Mouse (Mus musculus) C2C12 (cell line): ENCODE results near the gene Ak7. TPM values are rescaled to one million over a fixed set of nuclear protein-coding genes. Genes with fewer than 3 reads are reported as not detected.

Source experiments
- H3K27me3 ChIP-seq: one replicate; pipeline ENCODE4 v1.6.1; 2011; ENCODE audit not compliant: control insufficient read depth, insufficient read depth, insufficient read length
- H3K36me3 ChIP-seq: one replicate; pipeline ENCODE4 v1.6.1; 2011; ENCODE audit not compliant: control insufficient read depth, insufficient read depth
- H3K4me3 ChIP-seq: one replicate; pipeline ENCODE4 v1.5.1; 2011; ENCODE audit warnings: mild to moderate bottlenecking, control low read depth; ENCODE audit not compliant: poor library complexity, insufficient read depth, severe bottlenecking
- H3K79me2 ChIP-seq: one replicate; pipeline ENCODE4 v1.6.1; 2011; ENCODE audit not compliant: control insufficient read depth, insufficient read depth
- H3K79me3 ChIP-seq: one replicate; pipeline ENCODE4 v1.6.1; 2011; ENCODE audit warnings: low read depth, control low read depth
- H3ac ChIP-seq: one replicate; pipeline ENCODE3; 2011; ENCODE audit warnings: low read depth; ENCODE audit not compliant: control insufficient read depth, insufficient read length
- CEBPB ChIP-seq: IDR thresholded peaks from one replicate; pipeline ENCODE4 v1.6.1; 2011; ENCODE audit warnings: low read depth, mild to moderate bottlenecking, control low read depth, moderate library complexity
- CTCF ChIP-seq: IDR thresholded peaks from one replicate; pipeline ENCODE4 v1.5.1; 2011; ENCODE audit not compliant: control insufficient read depth, insufficient read depth, insufficient read length
- FOSL1 ChIP-seq: IDR thresholded peaks from one replicate; pipeline ENCODE4 v1.8.0; 2011; ENCODE audit warnings: mild to moderate bottlenecking, low read length; ENCODE audit not compliant: poor library complexity, insufficient read depth, severe bottlenecking
- MAX ChIP-seq: IDR thresholded peaks from one replicate; pipeline ENCODE4 v1.6.1; 2011; ENCODE audit warnings: mild to moderate bottlenecking, control low read depth
- MYOD1 ChIP-seq: IDR thresholded peaks from one replicate; pipeline ENCODE4 v1.6.1; 2011; ENCODE audit warnings: low read depth; ENCODE audit not compliant: control insufficient read depth, insufficient read length
- MYOG ChIP-seq: IDR thresholded peaks from one replicate; pipeline ENCODE4 v1.6.1; 2011; ENCODE audit not compliant: control insufficient read depth, insufficient read length; ENCODE audit errors: extremely low read depth
- USF1 ChIP-seq: IDR thresholded peaks from one replicate; pipeline ENCODE4 v1.6.1; 2011; ENCODE audit warnings: low read depth, mild to moderate bottlenecking, control low read depth, moderate library complexity
- polyA plus RNA-seq: library from polyadenylated mRNA; unstranded; fragments of >200 nt; fragmentation: generic; extraction: Trizol; gene quantifications from one replicate; pipeline ENCODE4 v1.2.1, GENCODE M21; 2012; ENCODE audit warnings: missing spikeins

Ak7 gene
- polyA plus RNA-seq, 1 experiment = 0.12 TPM

DNA sequence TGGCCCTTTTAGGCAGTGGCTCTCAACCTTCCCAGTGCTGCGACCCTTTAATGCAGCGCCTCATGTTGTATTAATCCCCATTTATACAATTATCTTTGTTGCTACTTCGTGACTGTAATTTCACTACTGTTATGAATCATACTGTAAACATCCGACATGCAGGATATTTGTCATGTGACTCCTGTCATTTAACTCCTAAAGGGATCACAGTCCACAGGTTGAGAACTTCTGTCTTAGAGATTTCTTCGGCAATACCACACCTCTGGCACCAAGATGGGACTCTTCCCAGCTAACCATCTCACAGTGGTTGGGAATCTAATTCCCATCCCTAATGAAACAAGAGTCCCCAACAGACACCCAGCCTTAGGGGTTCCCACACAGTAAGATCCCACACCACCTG lies 42.3 kb downstream of the Ak7 start:
- TF ChIP-seq USF1 (no peak), MYOG (no peak), CTCF (no peak), FOSL1 (no peak), MYOD1 (no peak), MAX (no peak), CEBPB (no peak)
- Histone ChIP-seq H3ac (no peak overlapping the region), H3K79me3 (no peaks in the 10 kb centered on the region), H3K79me2 (no peaks in the 10 kb centered on the region), H3K4me3 (no peak overlapping the region), H3K36me3 (no peaks in the 10 kb centered on the region), H3K27me3 (no peaks in the 10 kb centered on the region)

DNA sequence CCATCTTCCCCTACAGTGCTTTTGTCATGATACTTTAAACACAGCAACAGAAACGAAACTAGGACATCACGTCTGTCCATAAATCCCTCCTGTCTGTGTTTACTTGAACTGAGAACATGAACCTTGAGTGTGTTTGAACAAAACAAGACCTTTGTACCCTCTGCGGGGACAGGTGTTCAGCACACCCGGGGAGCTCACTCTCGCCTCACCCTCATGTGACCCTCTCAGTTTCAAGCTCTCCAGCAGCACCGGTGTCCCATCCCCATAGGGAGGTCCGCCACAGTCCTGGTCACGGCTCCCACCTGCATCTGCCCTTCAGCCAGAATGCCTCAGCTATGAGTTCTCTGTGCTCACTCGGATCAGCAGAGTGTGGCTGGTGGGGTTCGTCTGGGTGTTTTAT lies 48.0 kb downstream of the Ak7 start:
- Histone ChIP-seq H3K36me3 (no peaks in the 10 kb centered on the region), H3ac (no peak overlapping the region), H3K79me3 (no peaks in the 10 kb centered on the region), H3K27me3 (no peaks in the 10 kb centered on the region), H3K4me3 (no peak overlapping the region), H3K79me2 (no peaks in the 10 kb centered on the region)
- TF ChIP-seq USF1 (no peak), MYOD1 (no peak), MAX (no peak), FOSL1 (no peak), MYOG (no peak), CEBPB (no peak), CTCF (no peak)

DNA sequence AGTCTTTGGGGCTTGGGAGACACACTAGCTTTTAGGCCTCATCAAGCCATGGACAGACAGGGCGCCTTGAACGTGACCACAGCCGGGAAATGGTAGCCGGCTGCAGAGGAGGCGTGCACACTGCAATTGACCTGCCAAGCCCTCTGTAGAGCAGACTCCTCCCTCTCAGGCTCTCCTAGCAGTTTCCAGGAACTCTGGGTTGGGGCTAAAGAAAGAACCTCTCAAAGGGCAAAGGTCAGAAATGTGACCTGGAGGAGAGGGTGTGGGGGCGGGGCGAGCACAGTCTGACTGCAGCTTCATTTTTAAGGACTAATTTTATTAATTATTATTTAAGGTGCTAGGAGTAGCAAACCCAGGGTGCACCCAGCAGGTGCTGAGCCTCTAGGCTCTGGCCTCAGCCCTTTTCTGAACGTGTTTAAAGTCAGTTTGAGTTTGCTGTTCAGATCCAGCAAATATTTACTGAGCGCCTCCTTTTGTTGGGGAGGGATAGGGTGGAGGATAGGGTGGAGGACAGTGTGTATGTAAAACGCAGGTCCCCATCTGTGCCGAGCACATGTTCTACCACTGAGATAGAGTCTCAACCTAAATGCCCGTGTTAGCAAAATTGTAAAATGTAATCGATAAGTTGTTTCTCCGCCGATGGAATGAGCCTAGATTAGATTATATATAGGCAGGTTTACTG lies 52.2 kb downstream of the Ak7 start:
- TF ChIP-seq CEBPB = no peak
- no peak for TF ChIP-seq MYOG
- no peak for TF ChIP-seq FOSL1
- no peak for TF ChIP-seq MYOD1
- TF ChIP-seq USF1 = no peak
- TF ChIP-seq CTCF = no peak
- no peak for TF ChIP-seq MAX
- Histone ChIP-seq H3ac (no peak overlapping the region), H3K79me3 (no peaks in the 10 kb centered on the region), H3K4me3 (no peak overlapping the region), H3K79me2 (no peaks in the 10 kb centered on the region), H3K36me3 (no peaks in the 10 kb centered on the region), H3K27me3 (no peaks in the 10 kb centered on the region)

DNA sequence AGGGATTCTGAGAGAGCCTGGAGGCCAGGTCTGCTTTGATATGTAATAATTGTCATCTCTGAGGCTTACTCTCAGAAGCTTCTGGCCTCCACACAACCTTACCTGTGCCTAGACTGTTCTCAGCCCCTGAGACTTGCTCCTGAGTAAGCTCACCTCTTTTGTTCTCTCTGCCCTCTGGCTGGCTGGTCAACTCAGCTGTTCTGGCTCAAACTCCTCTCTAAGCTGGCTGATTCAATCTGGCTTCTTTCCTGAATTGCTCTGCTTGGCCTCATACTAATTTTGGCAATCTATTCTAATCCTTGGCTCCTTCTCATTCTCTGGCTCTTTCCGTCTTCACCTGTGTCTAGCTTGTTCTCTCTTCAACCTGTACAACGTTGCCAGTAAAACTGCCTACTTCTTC lies 53.1 kb downstream of the Ak7 start:
- Histone ChIP-seq H3ac (no peak overlapping the region), H3K27me3 (no peaks in the 10 kb centered on the region), H3K4me3 (no peak overlapping the region), H3K79me3 (no peaks in the 10 kb centered on the region), H3K36me3 (no peaks in the 10 kb centered on the region), H3K79me2 (no peaks in the 10 kb centered on the region)
- TF ChIP-seq CTCF = no peak
- no peak for TF ChIP-seq USF1

DNA sequence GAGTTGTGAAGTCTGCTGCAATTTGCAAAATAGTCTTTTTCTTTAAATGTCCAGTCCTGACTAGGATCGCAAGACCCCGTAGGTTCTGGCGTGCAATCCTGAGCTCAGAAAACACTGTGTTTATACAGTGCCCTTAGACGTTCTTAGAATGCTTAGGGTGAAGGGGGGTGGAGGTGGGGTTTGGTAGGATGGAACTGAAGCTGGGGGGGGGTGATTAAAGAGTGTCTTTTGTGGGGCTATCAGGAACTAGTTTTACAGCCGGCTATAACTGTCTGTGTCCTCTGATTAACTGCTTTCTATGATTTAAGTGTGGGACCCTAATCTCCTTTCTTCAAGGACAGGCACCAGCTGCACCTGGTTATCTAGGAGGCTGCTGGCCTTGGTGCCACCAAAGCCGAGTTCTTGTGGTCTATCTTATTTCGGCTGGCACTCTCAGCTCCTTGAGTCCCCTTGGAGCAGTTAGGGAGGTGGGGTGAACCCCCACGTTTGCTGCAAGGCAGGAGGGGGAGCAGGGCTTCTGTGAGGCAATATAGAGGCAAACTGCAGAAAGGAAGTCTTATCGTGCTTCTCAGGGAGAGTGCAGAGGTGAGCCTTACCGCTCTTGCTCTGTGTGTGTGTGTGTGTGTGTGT lies 54.2 kb downstream of the Ak7 start:
- TF ChIP-seq MYOD1 = no peak
- TF ChIP-seq CTCF = no peak
- TF ChIP-seq MAX = no peak
- TF ChIP-seq MYOG = no peak
- no peak for TF ChIP-seq USF1
- TF ChIP-seq FOSL1 = no peak
- TF ChIP-seq CEBPB = no peak
- H3K79me2 ChIP-seq = no peaks in the 10 kb centered on the region
- H3K4me3 ChIP-seq = no peak overlapping the region
- no peak overlapping the region for H3ac ChIP-seq
- H3K27me3 ChIP-seq = peaks cover 5% of the 10 kb centered on the region
- H3K36me3 ChIP-seq = no peaks in the 10 kb centered on the region
- H3K79me3 ChIP-seq = no peaks in the 10 kb centered on the region

DNA sequence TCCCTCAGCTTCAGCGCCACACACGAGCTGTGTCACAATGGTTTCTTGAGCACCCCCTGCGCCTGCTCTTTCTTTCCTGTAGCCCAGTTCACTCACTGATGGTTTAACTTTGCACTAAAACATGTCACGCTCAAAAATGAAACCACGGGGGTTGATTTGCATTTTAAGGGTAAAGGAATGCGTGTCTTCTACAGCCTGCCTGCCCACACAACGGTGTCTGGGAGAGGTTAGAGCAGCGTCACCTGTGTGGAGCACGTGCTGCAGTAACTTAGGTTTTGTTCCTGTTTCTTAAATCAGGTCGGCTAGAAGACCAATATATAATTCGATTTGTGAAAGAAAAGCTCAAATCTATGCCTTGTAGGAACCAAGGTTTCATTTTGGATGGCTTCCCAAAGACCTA lies 55.4 kb downstream of the Ak7 start:
- Histone ChIP-seq H3K79me3 (no peaks in the 10 kb centered on the region), H3ac (no peak overlapping the region), H3K36me3 (no peaks in the 10 kb centered on the region), H3K27me3 (peaks cover 6% of the 10 kb centered on the region), H3K79me2 (no peaks in the 10 kb centered on the region), H3K4me3 (no peak overlapping the region)
- no peak for TF ChIP-seq CTCF
- no peak for TF ChIP-seq MYOG
- no peak for TF ChIP-seq MAX
- TF ChIP-seq USF1 = no peak
- TF ChIP-seq FOSL1 = no peak
- TF ChIP-seq MYOD1 = no peak
- TF ChIP-seq CEBPB = no peak
